Mouse (Mus musculus) kidney, adult 2 months (tissue): ENCODE results near the gene 4930402K13Rik. TPM values are rescaled to one million over a fixed set of nuclear protein-coding genes. Genes with fewer than 3 reads are reported as not detected.
"Not testable (repeated sequence)": the region's sequence is repeated elsewhere in the genome, so short reads cannot be mapped to it uniquely, and the experiment has no call there.

Source experiments
- DNase-seq: peaks from one replicate; pipeline ENCODE4 v3.0.0; 2021
- H3K27ac ChIP-seq: fragments of 200-500 bp; 2 replicates; pipeline ENCODE4 v1.5.1; 2012; ENCODE audit warnings: low read depth, low read length, control low read depth, inconsistent platforms; ENCODE audit not compliant: insufficient read depth
- H3K27me3 ChIP-seq: fragments of 200-500 bp; replicated peaks from 2 replicates; pipeline ENCODE4 v1.6.1; 2012; ENCODE audit warnings: mild to moderate bottlenecking, moderate library complexity, low read length, inconsistent platforms; ENCODE audit not compliant: control insufficient read depth, insufficient read depth
- H3K36me3 ChIP-seq: fragments of 200-500 bp; 2 replicates; pipeline ENCODE4 v1.6.1; 2012; ENCODE audit warnings: mild to moderate bottlenecking, moderate library complexity, low read length, inconsistent platforms; ENCODE audit not compliant: control insufficient read depth, insufficient read depth
- H3K4me1 ChIP-seq: fragments of 200-500 bp; 2 replicates; pipeline ENCODE4 v1.6.1; 2011; ENCODE audit warnings: low read length; ENCODE audit not compliant: control insufficient read depth, insufficient read depth
- H3K4me3 ChIP-seq: fragments of 200-500 bp; 2 replicates; pipeline ENCODE4 v1.5.1; 2011; ENCODE audit warnings: mild to moderate bottlenecking, low read depth, low read length, control low read depth; ENCODE audit not compliant: insufficient read depth
- CTCF ChIP-seq: fragments of 200-500 bp; conservative IDR thresholded peaks from 2 replicates; pipeline ENCODE4 v1.5.1; 2011; ENCODE audit warnings: low read depth, mild to moderate bottlenecking, control low read depth, low read length, moderate library complexity, mixed read lengths; ENCODE audit not compliant: insufficient read depth, insufficient read length
- POLR2A ChIP-seq: fragments of 200-500 bp; IDR thresholded peaks from one replicate; pipeline ENCODE4 v1.6.1; 2011; ENCODE audit warnings: low read depth, low read length, control low read depth
- WGBS: fragments of 180-500 bp; shearing (Covaris S2); methylation state at CpG from one replicate; pipeline ENCODE4 v1.1.7; 2018; 5-methylcytosine and 5-hydroxymethylcytosine counted together
- polyA plus RNA-seq: library from polyadenylated mRNA; depleted of rRNA; stranded (reverse); fragments of >200 nt; gene quantifications from 2 replicates; pipeline ENCODE4 v1.2.3, GENCODE M21; 2012; rRNA removed

The 4930402K13Rik gene
- not detected in 2 replicates for polyA plus RNA-seq

DNA sequence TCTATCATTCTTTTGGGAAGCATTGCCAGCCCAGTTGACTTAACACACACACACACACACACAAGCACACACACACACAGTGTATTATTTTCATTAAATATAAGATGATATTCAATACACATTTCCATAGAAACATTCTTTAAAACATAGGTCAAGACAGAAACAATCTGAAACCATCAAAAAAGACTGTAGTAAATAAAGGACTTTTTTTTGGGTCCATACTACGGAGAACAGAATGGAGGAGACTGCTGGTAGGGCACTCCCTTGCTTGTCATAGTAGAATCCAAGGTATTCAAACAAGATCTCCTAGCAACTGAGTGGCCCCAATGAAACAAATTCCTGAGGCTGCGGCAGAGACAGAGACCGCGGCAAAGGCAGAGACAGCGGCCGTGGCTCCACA is at the start of gene 4930402K13Rik:
4930402K13Rik (plus strand) TSS at position 301 of the 400 bp plus-strand sequence.
- 97% methylated on average over 6 of the region's 6 CpGs for WGBS
- no peak for TF ChIP-seq POLR2A
- TF ChIP-seq CTCF = no peak

DNA sequence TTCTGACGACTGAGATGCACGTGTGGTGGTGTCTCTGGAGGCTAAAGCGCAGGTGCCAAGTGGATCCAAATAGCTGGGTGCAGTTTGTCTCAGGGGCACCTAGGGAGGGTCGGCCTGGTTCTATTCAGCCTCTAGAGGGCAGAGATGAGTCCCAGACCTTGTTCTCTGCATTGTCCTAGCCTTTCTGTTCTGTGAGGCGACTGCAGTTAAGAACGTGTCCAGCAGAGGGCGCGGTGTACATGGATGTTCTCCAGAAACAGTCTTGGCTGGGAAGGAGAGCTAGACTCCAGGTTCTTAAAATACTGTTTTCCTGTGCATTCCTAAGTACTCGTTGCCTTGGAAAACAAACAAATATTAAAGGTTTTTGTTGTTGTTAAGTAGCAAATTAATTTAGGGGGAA is 43.4 kb upstream of the 4930402K13Rik start:
- not testable (repeated sequence) for H3K4me3 ChIP-seq, H3K4me1 ChIP-seq, H3K27me3 ChIP-seq, H3K36me3 ChIP-seq, H3K27ac ChIP-seq
- 27% methylated on average over 8 of the region's 9 CpGs for WGBS
- DNase-seq = peak; percentile 70
- peak; percentile 24; the same call in 1 of the 2 replicates for TF ChIP-seq CTCF

More for the DNA sequence above, at the start of gene 4930402K13Rik:
- Histone ChIP-seq H3K27me3 (no peaks in the 10 kb centered on the region), H3K4me1 (no peaks in the 10 kb centered on the region), H3K27ac (no peak within 1 kb of the TSS), H3K4me3 (no peak within 1 kb of the TSS), H3K36me3 (no peaks in the 10 kb centered on the region)
- no peak for DNase-seq

DNA sequence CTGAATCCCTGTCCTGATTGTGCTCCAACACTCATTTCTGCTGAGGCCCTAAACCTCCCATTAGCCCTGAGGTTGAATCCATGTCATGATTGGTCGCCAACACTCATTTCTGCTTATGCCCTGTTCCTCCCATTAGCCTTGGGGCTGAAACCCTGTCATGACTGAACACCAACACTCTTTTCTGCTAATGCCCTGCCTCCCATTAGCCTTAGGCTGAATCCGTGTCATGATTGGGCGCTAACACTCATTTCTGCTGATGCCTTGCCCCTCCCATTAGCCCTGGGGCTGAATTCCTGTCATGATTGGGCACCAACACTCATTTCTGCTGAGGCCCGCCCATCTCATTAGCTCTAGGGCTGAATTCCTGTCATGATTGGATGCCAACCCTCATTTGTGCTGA is 42.3 kb upstream of the 4930402K13Rik start:
- 91% methylated on average over 4 of the region's 4 CpGs for WGBS

DNA sequence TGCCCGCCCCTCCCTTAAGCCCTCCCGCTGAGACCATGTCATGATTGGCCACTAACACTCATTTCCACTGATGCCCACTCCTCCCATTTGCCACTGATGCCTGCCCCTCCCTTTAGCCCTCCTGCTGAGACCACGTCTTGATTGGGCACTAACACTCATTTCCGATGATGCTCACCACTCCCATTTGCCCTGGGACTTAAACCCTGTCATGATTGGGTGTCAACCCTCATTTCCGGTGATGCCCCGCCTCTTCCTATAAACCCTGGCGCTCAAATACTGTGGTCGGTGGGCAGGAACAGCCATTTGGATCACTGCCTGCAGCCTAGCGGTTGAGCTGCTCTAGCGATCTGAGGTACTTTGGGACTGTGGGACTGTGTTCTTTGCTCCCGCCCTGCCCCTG is 41.6 kb upstream of the 4930402K13Rik start, which contains the start of gene Fthl17f:
Fthl17f (plus strand) TSS at position 301 of the 400 bp plus-strand sequence.
- 95% methylated on average over 11 of the region's 11 CpGs for WGBS

More for the DNA sequence above, 42.3 kb upstream of the 4930402K13Rik start:
- Histone ChIP-seq H3K36me3 (no peaks in the 10 kb centered on the region), H3K27ac (no peak overlapping the region), H3K27me3 (no peaks in the 10 kb centered on the region), H3K4me3 (no peak overlapping the region), H3K4me1 (no peaks in the 10 kb centered on the region)
- DNase-seq = no peak
- TF ChIP-seq CTCF (no peak), POLR2A (no peak)

DNA sequence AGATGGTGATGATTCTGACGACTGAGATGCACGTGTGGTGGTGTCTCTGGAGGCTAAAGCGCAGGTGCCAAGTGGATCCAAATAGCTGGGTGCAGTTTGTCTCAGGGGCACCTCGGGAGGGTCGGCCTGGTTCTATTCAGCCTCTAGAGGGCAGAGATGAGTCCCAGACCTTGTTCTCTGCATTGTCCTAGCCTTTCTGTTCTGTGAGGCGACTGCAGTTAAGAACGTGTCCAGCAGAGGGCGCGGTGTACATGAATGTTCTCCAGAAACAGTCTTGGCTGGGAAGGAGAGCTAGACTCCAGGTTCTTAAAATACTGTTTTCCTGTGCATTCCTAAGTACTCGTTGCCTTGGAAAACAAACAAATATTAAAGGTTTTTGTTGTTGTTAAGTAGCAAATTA is 26.7 kb upstream of the 4930402K13Rik start:
- not testable (repeated sequence) for H3K36me3 ChIP-seq, H3K4me1 ChIP-seq, H3K27me3 ChIP-seq, H3K4me3 ChIP-seq, H3K27ac ChIP-seq
- peak; percentile 79 for DNase-seq
- whole genome bisulfite sequencing = 4% methylated on average over 9 of the region's 10 CpGs
- peak; percentile 35 for TF ChIP-seq CTCF

More for the DNA sequence above, 41.6 kb upstream of the 4930402K13Rik start, which contains the start of gene Fthl17f:
- DNase-seq, H3K27me3 ChIP-seq, H3K36me3 ChIP-seq, H3K4me1 ChIP-seq, H3K27ac ChIP-seq, H3K4me3 ChIP-seq: not testable (repeated sequence)

DNA sequence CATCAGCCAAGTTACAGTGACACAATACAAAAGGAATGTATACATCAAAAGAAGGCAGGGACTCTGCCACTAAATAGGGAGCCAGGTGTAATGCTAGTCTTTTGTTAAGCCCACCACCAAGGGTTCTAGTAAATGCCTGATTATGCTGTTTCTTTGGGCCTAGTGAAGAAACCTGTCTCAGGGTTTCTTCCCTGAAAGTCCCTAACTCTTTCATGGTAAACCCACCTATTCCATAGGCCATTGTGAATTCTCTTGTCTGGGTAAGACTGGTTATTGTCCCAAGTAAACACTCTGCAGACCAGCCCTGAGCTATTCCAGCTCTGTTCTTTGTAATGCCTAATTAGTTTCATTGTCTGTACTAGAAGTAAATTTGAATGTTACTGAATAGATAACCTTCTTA is 9.3 kb upstream of the 4930402K13Rik start:
- H3K27ac ChIP-seq, DNase-seq, H3K27me3 ChIP-seq, H3K36me3 ChIP-seq, H3K4me1 ChIP-seq, H3K4me3 ChIP-seq: not testable (repeated sequence)

DNA sequence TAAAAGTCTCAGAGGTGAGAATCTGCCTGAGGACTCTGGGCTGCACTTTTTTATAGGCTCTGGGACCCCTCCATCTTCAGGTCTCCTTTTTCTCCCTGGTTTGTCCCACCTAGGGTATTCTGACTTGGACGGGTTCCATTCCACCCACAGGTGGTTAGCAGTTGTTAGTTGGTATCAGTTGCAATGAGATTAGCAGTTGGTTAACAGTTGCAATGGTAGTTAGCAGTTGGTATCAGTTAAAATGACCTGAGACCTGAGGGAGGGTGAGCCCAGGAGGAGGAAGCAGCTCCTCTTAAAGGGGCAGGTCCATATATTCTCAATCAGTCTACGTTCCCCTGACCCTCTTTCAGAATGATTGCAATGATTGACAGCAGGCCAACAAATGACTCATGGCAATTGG is 6.0 kb downstream of the 4930402K13Rik start:
- TF ChIP-seq POLR2A (no peak), CTCF (no peak)
- no peaks in the 10 kb centered on the region for H3K36me3 ChIP-seq
- DNase-seq = no peak
- H3K4me3 ChIP-seq = no peak overlapping the region
- no peaks in the 10 kb centered on the region for H3K27me3 ChIP-seq
- WGBS = 67% methylated on average over 2 of the region's 2 CpGs
- no peaks in the 10 kb centered on the region for H3K4me1 ChIP-seq
- H3K27ac ChIP-seq = no peak overlapping the region

DNA sequence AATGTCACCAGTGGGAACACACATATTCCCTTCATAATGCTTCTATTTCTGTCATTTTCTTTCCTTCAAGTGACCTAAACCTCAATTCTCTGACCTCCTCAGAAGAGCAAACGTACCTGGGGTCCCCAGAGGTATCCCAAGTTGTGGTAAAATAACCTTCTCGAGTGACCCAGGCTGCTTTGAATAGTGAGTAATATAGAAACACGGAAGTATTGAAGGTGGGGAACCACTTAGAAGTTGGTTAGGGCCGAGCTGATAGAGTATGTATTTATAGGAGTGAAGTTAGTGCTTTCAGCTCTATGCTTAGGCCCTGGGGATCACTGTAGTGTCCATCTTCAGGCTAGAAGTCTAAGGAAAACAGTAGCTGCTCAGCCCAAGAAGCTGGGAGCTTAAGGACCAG is 20.6 kb downstream of the 4930402K13Rik start:
- H3K36me3 ChIP-seq = no peaks in the 10 kb centered on the region
- no peak for TF ChIP-seq CTCF
- TF ChIP-seq POLR2A = no peak
- no peak for DNase-seq
- no peaks in the 10 kb centered on the region for H3K4me1 ChIP-seq
- 78% methylated on average over 4 of the region's 4 CpGs for WGBS
- H3K27me3 ChIP-seq = no peaks in the 10 kb centered on the region
- no peak overlapping the region for H3K4me3 ChIP-seq
- no peak overlapping the region for H3K27ac ChIP-seq
